Mouse (Mus musculus): ENCODE measurements around the gene Uap1.
A peak's percentile ranks its signal among the peaks of the same experiment; 100 is the strongest.

The Uap1 gene

DNA sequence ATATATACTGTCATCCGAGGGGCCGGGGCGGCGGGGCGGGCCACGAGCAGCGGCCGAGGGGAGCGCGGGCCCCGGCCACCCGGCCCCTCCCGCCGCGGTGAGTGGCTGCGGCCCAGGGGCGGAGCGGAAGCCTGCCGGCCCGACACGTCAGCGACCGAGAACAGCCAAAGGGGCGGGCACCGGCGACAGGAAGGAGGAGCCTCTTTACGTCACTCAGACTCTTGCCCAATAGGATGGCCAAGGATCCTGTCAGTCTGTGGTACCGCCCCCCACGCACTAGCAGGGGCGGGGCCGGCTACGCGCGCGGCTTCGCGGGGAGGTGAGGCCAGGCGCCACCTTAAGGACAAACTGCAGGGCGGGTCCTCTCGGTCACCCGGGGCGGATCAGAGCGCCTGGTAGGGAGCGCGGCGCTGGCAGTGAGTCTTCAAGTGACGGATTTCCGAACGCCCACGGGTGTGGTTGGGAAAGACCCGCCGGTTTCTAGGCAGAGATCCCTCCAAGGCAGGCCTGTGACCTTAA is at the start of gene Uap1:
Gene Uap1 (minus strand): TSS at position 144 of the 519 bp plus-strand sequence.
- peak; percentile 99 for DNase-seq

- DNase-seq, result no peak
Observed at GRCm38 (mm10) chr1:170223276-170223675, 48.5 kb upstream of the Uap1 start.

DNA sequence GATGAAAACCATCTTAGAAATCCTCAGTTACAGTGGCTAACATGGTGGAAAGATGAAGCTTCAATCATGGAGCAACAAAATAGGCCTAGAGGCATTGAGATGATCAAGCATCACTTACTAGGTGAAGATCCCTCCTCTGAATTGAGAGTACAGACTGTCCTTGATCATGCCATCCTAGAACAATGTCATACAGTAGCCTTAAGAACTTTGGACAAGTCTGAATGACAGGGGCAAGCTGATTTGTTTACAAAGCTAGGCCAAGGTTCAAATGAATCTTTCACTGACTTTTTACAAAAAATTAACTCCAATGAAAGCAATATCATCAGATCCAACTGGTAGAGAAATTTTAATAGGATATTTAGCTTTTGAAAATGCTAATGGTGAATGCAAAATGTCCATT is 45.6 kb upstream of the Uap1 start:
- no peak for DNase-seq

DNA sequence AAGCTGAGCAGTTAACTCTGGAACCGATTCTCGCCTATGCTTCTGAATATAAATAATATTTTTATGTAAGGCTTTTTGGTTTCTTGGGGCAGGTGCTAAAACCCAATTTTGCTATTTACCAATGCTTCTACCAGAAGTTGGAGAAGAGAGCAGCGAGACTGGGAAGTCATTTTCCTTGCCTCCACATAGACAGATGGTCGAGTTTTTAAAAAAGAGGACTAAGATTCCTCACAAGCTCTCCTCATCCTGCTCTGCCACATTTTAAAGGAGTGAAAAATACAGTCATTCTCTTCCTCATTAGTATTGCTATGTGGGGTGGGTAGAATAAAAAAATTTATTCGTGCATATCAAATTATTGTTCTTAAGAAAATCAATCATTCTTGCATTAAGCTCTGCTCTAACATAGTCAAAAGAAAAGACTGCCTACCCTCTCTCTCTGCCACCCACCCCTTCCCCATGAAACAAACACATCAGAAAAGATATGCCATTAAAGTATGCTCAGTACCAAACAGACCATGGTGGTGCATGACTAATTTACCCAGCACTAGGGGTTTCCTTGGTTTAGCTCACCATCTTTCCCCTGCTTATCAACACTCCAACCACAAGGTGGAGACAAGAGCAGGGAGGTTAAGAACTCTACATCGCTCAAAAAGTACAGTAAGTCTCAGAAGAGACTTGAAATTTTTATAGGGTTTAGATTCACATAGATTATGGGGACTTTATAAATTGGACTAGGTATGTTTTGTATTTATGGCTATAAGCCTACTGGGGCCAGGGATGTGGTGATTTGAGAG is 43.5 kb upstream of the Uap1 start:
- DNase-seq, result no peak

DNA sequence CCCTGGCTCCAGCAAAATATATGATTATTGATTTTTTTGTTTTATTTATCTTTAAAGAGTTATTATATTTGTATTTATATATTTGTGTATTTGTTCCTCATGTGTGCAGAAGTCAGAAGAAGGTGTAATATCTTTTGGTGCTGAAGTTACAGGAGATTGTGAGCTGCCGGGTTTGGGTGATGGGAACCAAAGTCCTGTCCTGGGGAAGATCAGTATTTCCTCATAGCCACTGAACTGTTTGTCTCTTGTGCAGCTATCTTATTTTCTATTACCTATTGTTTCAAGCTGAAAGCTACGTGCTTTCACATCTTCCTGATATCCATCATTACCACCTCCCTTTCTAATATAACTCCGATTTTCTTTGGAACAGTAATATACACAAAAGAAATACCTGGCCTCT is 40.8 kb upstream of the Uap1 start:
- DNase-seq, result no peak

DNA sequence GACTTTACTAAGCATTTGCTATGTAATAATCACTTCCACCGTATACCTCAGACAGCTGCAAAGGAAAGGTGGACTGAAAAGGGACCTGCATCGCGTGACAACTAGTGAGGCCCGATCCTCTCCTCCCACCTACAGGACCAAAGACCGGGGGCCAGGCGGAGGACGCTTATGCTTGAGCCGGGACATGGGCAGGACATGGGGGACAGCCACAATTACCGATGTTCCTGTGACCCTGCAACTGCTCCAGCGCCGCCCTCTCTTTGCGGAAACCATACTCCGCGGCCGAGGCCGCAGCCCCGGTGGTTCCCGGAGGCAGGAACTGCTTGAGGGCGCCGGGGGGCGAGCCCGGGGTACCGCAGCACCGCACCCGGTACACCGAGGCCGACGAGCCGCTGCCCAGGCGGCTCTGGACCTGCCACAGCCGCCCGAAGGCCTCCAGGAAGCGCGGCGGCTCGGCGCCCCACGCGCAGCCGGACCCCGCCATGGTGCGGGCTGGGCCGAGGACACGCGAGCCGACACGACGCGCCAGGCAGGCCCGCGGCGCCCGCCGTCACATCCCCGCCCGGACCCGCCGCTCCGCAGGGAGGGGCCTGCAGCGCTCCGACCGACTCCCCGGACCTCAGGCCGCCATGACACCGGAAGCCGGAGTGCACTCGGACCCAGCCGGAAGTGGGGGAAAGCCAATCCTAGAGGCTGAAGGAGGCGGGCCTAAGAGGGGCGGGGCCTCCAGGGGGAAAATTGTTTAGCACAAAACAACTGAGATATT is 40.2 kb upstream of the Uap1 start, which contains the start of gene Uhmk1:
Gene Uhmk1 (minus strand): TSS at position 641 of the 766 bp plus-strand sequence.
- DNase-seq, result peak; percentile 92

DNA sequence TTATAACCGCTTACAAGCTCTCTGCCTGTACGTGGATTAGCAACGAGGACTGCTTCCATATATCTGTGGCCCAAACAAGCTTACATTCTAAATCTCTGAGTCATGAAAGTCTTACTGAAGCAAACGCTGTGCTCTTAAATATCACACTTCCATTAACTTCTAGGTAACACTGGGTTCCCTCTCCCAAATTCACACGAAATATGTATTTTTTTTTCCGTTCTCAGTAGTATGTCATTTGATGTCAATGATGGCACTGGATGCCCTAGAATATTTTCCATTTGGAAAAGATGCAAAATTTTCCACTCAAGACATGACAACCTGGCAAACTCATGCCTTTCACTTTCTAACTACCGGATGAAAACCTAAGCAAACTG is 39.6 kb upstream of the Uap1 start:
- no peak for DNase-seq

- DNase-seq, result no peak
Observed at GRCm38 (mm10) chr1:170213181-170213879, 38.6 kb upstream of the Uap1 start.

GRCm38 (mm10) chr1:170206395-170206794 is 31.6 kb upstream of the Uap1 start:
- DNase-seq, result no peak

DNA sequence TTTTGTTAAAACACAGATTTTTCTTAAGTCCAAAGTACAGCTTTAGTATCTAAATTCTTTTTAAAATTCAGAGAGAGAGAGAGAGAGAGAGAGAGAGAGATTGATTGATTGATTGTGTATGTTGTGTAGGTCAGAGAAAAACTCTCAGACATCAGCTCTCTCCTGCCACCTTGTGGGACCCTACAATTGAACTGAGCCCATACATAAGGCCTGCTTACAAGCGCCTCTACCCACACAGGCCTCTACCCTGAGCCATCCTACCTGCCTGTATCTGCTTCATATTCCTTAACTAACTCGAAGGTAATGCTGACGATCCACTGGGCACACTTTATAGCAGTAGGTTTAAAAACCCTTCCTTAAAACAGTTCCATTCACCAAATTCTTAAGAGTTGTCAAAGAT is 25.6 kb upstream of the Uap1 start:
- DNase-seq, result no peak

DNA sequence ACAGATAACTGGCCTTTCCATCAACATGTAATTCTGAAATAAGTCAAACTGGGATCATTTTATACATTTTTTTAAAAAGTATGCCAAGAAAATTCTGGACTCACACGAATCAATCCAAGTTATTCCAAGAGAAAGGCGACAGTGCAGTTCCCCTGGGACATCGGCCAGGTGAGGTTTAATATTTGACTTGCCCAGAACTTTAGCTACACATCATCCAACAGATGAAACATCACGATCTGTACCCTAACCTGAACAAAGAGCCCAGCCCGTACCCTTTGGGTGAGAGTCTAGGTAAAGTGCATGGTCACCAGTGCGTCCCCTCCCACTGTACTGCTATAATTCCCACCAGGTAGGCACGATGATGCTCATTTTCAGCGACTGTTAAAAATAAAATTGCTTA is 21.5 kb upstream of the Uap1 start:
- no peak for DNase-seq

GRCm38 (mm10) chr1:170191925-170192324 is 17.2 kb upstream of the Uap1 start:
- no peak for DNase-seq

- DNase-seq, result no peak
Observed at GRCm38 (mm10) chr1:170190225-170190624, 15.5 kb upstream of the Uap1 start.

- no peak for DNase-seq
Observed at GRCm38 (mm10) chr1:170188601-170189000, 13.8 kb upstream of the Uap1 start.

DNA sequence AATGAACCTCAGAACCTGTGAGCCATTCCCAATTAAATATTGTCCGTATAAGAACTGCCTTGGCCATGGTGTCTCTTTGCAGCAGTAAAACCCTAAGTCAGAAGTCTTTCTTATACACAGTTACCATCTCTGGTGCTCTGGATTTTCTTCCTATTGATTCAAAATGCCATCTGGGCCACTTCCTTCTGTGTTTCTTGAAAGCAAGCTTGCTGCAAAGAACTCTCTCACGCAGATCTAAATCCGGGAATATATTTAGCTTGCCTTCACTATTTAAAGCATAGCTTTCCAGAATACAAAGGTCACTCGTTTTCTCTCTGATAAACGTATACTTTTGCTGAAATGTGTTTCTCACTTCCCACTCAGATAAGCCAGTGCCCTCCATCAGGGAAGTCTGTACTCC is 11.8 kb upstream of the Uap1 start:
- no peak for DNase-seq

- no peak for DNase-seq
Observed at GRCm38 (mm10) chr1:170185137-170185536, 10.4 kb upstream of the Uap1 start.

DNA sequence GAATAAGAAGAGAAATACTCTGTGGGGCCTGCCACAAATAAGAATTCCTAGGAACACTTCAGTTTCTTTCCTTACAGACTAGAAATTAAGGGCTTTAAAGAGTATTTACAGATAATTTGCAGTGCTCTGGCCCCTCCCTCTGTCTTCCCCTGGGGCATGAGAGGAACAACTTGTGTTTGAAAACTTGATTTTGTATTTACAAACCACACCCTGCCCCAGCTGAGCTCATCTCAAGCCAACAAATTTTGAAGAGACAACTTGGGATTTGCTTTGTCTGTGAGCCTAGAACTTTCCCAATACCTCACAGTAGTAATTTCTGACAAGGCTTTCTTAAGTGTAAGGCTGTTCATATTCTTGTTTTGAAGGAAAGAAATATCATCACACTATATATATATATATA is 7.9 kb upstream of the Uap1 start:
- no peak for DNase-seq

- no peak for DNase-seq
Observed at GRCm38 (mm10) chr1:170176661-170177239, 2.0 kb upstream of the Uap1 start.

DNA sequence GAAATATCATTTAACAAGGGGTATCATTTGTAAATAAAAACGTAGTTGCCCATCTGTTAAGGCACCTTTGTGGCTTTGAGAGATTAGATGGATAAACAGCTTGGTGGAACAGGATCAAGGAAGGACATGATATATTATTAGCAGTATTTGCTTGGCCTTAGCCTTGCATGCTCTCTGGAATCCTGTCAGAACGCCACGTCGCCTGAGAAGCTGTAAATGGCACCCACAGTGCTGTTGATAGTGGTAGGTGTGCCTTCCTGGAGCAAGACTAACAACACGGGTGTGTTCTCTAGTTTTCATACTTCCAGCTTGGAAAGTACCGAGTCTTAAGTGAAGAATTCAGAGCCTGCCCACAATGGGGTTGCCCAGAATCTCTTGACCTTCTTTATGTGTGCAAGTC is 1.1 kb upstream of the Uap1 start:
- peak; percentile 22 for DNase-seq

DNA sequence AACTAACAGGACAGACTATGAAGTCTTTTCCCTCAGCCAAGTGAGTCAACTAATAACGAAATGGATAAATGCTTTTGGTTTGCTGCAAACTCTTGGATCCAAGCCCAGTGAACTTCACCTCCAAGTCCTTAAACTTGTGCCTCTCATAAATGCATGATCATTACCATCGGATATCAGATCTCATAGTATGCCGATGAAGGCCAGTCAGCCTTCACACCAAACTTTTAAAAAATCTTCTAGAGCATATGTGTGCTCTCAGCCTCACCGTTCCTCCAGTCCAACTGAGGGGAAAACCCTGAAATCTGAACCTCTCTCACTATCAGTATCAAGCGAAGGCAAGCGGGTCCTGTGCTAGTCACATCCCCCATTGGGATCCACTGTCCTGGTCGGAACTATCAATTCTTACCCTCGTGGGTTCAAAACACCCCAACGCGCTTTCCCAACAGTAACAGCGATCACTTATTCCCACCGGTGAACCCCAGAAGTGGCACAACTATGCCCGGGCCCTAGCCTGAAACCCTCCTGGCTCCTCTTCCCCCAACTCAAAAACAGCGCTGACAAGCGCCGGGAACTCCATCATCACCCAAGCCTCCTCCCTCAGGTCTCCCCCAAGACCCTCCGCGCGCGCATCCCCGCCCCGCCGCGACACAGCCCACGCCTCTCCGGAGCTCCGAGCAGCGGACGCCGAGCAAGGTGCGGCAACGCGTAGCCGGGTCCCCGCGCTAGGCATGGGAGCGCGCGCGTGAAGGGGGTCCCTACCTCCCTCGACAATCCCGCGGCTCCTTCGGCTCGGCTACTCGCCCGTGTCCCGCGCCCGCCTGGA is 555 bp downstream of the Uap1 start:
- no peak for DNase-seq

- no peak for DNase-seq
Observed at GRCm38 (mm10) chr1:170167781-170168180, 7.0 kb downstream of the Uap1 start.

- DNase-seq, result no peak
Observed at GRCm38 (mm10) chr1:170164913-170165312, 9.8 kb downstream of the Uap1 start.

Measured in cerebellum, adult 11-12 months (tissue).